Mouse (Mus musculus): ENCODE results near the gene Timm10. TPM values are rescaled to one million over a fixed set of nuclear protein-coding genes. Genes with fewer than 3 reads are reported as not detected.

Timm10 gene
- total and polyA plus RNA-seq, 2 experiments from 2014 or later = 57.3 to 91.7 TPM

- TF ChIP-seq CTCF (IDR thresholded peaks at IDR 0.05; ENCODE audit: low read depth) = no peak
- peaks cover 26% of the 10 kb centered on the region for H3K27me3 ChIP-seq (ENCODE audit: insufficient read depth, low read length)
Observed at GRCm38 (mm10) chr2:84840016-84840747, 13.4 kb downstream of the Timm10 start.

DNA sequence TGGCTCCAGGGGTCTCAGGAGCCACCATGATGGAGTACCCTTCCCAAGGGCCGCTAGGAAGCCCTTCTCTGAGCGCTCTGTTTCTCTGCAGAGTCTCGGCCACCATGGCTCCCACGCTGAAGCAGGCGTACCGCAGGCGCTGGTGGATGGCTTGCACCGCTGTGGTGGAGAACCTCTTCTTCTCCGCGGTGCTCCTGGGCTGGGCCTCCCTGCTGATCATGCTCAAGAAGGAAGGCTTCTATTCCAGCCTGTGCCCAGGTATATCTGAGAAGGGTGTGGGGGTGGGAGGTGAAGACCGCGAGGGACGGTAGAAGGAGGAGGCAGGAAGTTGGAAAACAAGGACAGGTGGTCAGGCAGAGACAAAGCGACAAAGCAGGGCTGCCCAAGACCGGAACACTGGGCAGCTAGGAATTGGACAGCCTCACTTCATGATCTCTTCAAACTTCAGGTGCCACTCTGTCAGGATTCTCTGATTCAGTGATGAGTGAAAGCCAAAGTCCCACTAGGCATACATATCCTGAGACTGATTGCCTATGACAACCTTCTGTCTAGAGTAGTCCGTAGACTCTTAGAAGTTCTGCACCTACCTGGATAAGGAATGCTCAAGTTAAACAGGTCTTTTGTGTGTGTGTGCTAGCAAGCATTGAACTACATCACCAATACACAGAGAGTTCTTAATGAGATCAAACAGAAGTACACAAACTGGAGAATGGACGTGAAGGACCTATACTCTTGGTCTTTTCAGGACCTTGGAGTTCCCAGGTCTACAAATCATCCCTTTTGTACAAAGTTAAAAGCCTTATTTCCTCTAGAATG, 14.2 kb downstream of the Timm10 start:
- H3K4me2 ChIP-seq (ENCODE audit: low read depth, low read length) = peak overlapping the region; percentile 89
- H3K9me3 ChIP-seq (ENCODE audit: low read length) = no peaks in the 10 kb centered on the region
- DNase-seq (ENCODE audit: low spot score) (no peak), ATAC-seq (no peak)
- peaks cover 26% of the 10 kb centered on the region for H3K27me3 ChIP-seq (ENCODE audit: insufficient read depth, low read length)
- no peaks in the 10 kb centered on the region for H3K36me3 ChIP-seq (ENCODE audit: insufficient read depth, low read length)
- H3K4me3 ChIP-seq (ENCODE audit: low read length) = peak overlapping the region; percentile 50
- 12% methylated on average over 17 of the region's 17 CpGs for WGBS
- TF ChIP-seq CTCF (IDR thresholded peaks at IDR 0.05; ENCODE audit: low read depth) = no peak
- H3K4me1 ChIP-seq (ENCODE audit: insufficient read depth, low read length) = peaks cover 11% of the 10 kb centered on the region; the same call in 1 of the 2 replicates
- H3K9ac ChIP-seq (replicated peaks; ENCODE audit: low read length) = peak overlapping the region; percentile 38
- H3K27ac ChIP-seq = 0 out of 2 replicates have a peak overlapping the region, but pooled peaks have one; percentile 48

More at GRCm38 (mm10) chr2:84840016-84840747, 13.4 kb downstream of the Timm10 start:
- Histone ChIP-seq H3K9ac (replicated peaks; ENCODE audit: low read length) (peak overlapping the region; percentile 38), H3K27ac (0 out of 2 replicates have a peak overlapping the region, but pooled peaks have one; percentile 48), H3K36me3 (ENCODE audit: insufficient read depth, low read length) (no peaks in the 10 kb centered on the region), H3K4me1 (ENCODE audit: insufficient read depth, low read length) (peaks cover 11% of the 10 kb centered on the region; the same call in 1 of the 2 replicates), H3K9me3 (ENCODE audit: low read length) (no peaks in the 10 kb centered on the region), H3K4me3 (ENCODE audit: low read length) (peak overlapping the region; percentile 50), H3K4me2 (ENCODE audit: low read depth, low read length) (peak overlapping the region; percentile 89)
- peak; percentile 87 for ATAC-seq
- peak; percentile 66 for DNase-seq (ENCODE audit: low spot score)
- WGBS = under 1% methylated on average over 54 of the region's 54 CpGs

- ATAC-seq (no peak), DNase-seq (ENCODE audit: low spot score) (no peak)
- Histone ChIP-seq H3K27me3 (ENCODE audit: insufficient read depth, low read length) (peaks cover 26% of the 10 kb centered on the region), H3K36me3 (ENCODE audit: insufficient read depth, low read length) (no peaks in the 10 kb centered on the region), H3K9ac (replicated peaks; ENCODE audit: low read length) (no peak overlapping the region), H3K4me1 (ENCODE audit: insufficient read depth, low read length) (peaks cover 11% of the 10 kb centered on the region; the same call in 1 of the 2 replicates), H3K27ac (no peak overlapping the region), H3K4me3 (ENCODE audit: low read length) (no peak overlapping the region), H3K9me3 (ENCODE audit: low read length) (no peaks in the 10 kb centered on the region), H3K4me2 (ENCODE audit: low read depth, low read length) (no peak overlapping the region)
- TF ChIP-seq CTCF (IDR thresholded peaks at IDR 0.05; ENCODE audit: low read depth) = no peak
Observed at GRCm38 (mm10) chr2:84841905-84842304, 15.1 kb downstream of the Timm10 start.

DNA sequence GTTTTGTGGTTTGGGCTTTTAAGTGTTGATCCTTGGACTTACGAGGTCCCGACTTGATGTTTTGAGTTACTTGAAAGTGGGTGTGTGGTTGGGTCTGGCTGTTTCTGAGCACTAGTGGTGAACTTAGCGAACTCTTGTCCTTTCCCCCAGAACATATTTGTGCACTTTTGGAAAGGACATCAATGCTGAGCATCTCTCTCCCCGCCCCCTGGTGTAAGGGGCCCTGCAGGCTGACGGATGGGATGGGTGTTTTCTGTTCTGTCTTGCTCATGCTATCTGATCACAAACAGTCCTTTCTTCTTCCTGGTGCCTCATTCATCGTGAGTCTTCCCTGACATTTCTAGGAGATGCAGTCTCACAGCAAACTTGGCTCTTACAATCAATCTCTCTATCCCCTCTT, 16.9 kb downstream of the Timm10 start:
- ATAC-seq = no peak
- TF ChIP-seq CTCF (IDR thresholded peaks at IDR 0.05; ENCODE audit: low read depth) = no peak
- no peaks in the 10 kb centered on the region for H3K36me3 ChIP-seq (ENCODE audit: insufficient read depth, low read length)
- H3K4me1 ChIP-seq (ENCODE audit: insufficient read depth, low read length) = peaks cover 11% of the 10 kb centered on the region; the same call in 1 of the 2 replicates
- DNase-seq (ENCODE audit: low spot score) = no peak
- WGBS = 86% methylated on average over 6 of the region's 6 CpGs
- peaks cover 18% of the 10 kb centered on the region for H3K27me3 ChIP-seq (ENCODE audit: insufficient read depth, low read length)
- no peak overlapping the region for H3K9ac ChIP-seq (replicated peaks; ENCODE audit: low read length)
- H3K4me3 ChIP-seq (ENCODE audit: low read length) = no peak overlapping the region
- H3K27ac ChIP-seq = no peak overlapping the region
- H3K9me3 ChIP-seq (ENCODE audit: low read length) = no peaks in the 10 kb centered on the region
- H3K4me2 ChIP-seq (ENCODE audit: low read depth, low read length) = no peak overlapping the region

GRCm38 (mm10) chr2:84845226-84845625, 18.4 kb downstream of the Timm10 start:
- no peak for TF ChIP-seq CTCF (IDR thresholded peaks at IDR 0.05; ENCODE audit: low read depth)
- Histone ChIP-seq H3K36me3 (ENCODE audit: insufficient read depth, low read length) (no peaks in the 10 kb centered on the region), H3K4me2 (ENCODE audit: low read depth, low read length) (no peak overlapping the region), H3K27ac (no peak overlapping the region), H3K4me1 (ENCODE audit: insufficient read depth, low read length) (no peaks in the 10 kb centered on the region; the same call in 1 of the 2 replicates), H3K27me3 (ENCODE audit: insufficient read depth, low read length) (peaks cover 8% of the 10 kb centered on the region; the same call in 1 of the 2 replicates), H3K9me3 (ENCODE audit: low read length) (no peaks in the 10 kb centered on the region), H3K9ac (replicated peaks; ENCODE audit: low read length) (no peak overlapping the region), H3K4me3 (ENCODE audit: low read length) (no peak overlapping the region)
- DNase-seq (ENCODE audit: low spot score) (no peak), ATAC-seq (no peak)
- 59% methylated on average over 1 of the region's 1 CpGs for WGBS

GRCm38 (mm10) chr2:84850407-84851129, 23.8 kb downstream of the Timm10 start:
- no peak overlapping the region for H3K9ac ChIP-seq (replicated peaks; ENCODE audit: low read length)
- H3K4me1 ChIP-seq (ENCODE audit: insufficient read depth, low read length) = no peaks in the 10 kb centered on the region
- 72% methylated on average over 7 of the region's 7 CpGs for WGBS
- H3K4me2 ChIP-seq (ENCODE audit: low read depth, low read length) = 0 out of 2 replicates have a peak overlapping the region, but pooled peaks have one; percentile 23
- H3K4me3 ChIP-seq (ENCODE audit: low read length) = no peak overlapping the region
- no peak for TF ChIP-seq CTCF (IDR thresholded peaks at IDR 0.05; ENCODE audit: low read depth)
- no peak for ATAC-seq
- H3K27me3 ChIP-seq (ENCODE audit: insufficient read depth, low read length) = no peaks in the 10 kb centered on the region
- no peak overlapping the region for H3K27ac ChIP-seq
- DNase-seq (ENCODE audit: low spot score) = no peak
- H3K9me3 ChIP-seq (ENCODE audit: low read length) = no peaks in the 10 kb centered on the region
- H3K36me3 ChIP-seq (ENCODE audit: insufficient read depth, low read length) = no peaks in the 10 kb centered on the region

Data from hindbrain, postnatal 0 days (tissue).